Mouse (Mus musculus): ENCODE results near the gene Nat8f2. TPM values are rescaled to one million over a fixed set of nuclear protein-coding genes. Genes with fewer than 3 reads are reported as not detected.

Nat8f2 gene
- total and polyA plus RNA-seq, 2 experiments from 2014 or later: 0.06 TPM; not detected in 1

GRCm38 (mm10) chr6:85863840-85864239, 5.1 kb downstream of the Nat8f2 start:
- no peak overlapping the region for H3K27ac ChIP-seq (ENCODE audit: low read depth, low read length)
- H3K4me1 ChIP-seq (ENCODE audit: insufficient read depth, low read length): no peaks in the 10 kb centered on the region
- no peak overlapping the region for H3K4me3 ChIP-seq (ENCODE audit: low read depth, low read length)
- no peak for TF ChIP-seq CTCF (IDR thresholded peaks at IDR 0.05)
- no peak for DNase-seq (ENCODE audit: low spot score)
- no peak overlapping the region for H3K4me2 ChIP-seq (ENCODE audit: low read depth, low read length, poor library complexity, severe bottlenecking)
- 90% methylated on average over 2 of the region's 2 CpGs for WGBS
- ATAC-seq (ENCODE audit: low FRiP score): no peak
- H3K36me3 ChIP-seq (ENCODE audit: insufficient read depth, low read length): no peaks in the 10 kb centered on the region
- no peak overlapping the region for H3K9ac ChIP-seq (replicated peaks; ENCODE audit: low read length, poor library complexity, severe bottlenecking)
- no peaks in the 10 kb centered on the region for H3K27me3 ChIP-seq (ENCODE audit: insufficient read depth, low read length)
- H3K9me3 ChIP-seq (ENCODE audit: low read length): no peaks in the 10 kb centered on the region

- no peaks in the 10 kb centered on the region for H3K27me3 ChIP-seq (ENCODE audit: insufficient read depth, low read length)
- H3K9ac ChIP-seq (replicated peaks; ENCODE audit: low read length, poor library complexity, severe bottlenecking): no peak overlapping the region
- no peaks in the 10 kb centered on the region for H3K4me1 ChIP-seq (ENCODE audit: insufficient read depth, low read length)
- DNase-seq (ENCODE audit: low spot score): no peak
- H3K36me3 ChIP-seq (ENCODE audit: insufficient read depth, low read length): no peaks in the 10 kb centered on the region
- no peak overlapping the region for H3K27ac ChIP-seq (ENCODE audit: low read depth, low read length)
- H3K4me3 ChIP-seq (ENCODE audit: low read depth, low read length): no peak overlapping the region
- ATAC-seq (ENCODE audit: low FRiP score): no peak
- H3K4me2 ChIP-seq (ENCODE audit: low read depth, low read length, poor library complexity, severe bottlenecking): no peak overlapping the region
- no peaks in the 10 kb centered on the region for H3K9me3 ChIP-seq (ENCODE audit: low read length)
- no peak for TF ChIP-seq CTCF (IDR thresholded peaks at IDR 0.05)
- 93% methylated on average over 2 of the region's 2 CpGs for WGBS
Observed at GRCm38 (mm10) chr6:85863136-85863535, 5.8 kb downstream of the Nat8f2 start.

GRCm38 (mm10) chr6:85862565-85862964, 6.4 kb downstream of the Nat8f2 start:
- Histone ChIP-seq H3K4me2 (ENCODE audit: low read depth, low read length, poor library complexity, severe bottlenecking) (no peak overlapping the region), H3K4me3 (ENCODE audit: low read depth, low read length) (no peak overlapping the region), H3K27ac (ENCODE audit: low read depth, low read length) (no peak overlapping the region), H3K4me1 (ENCODE audit: insufficient read depth, low read length) (no peaks in the 10 kb centered on the region), H3K9ac (replicated peaks; ENCODE audit: low read length, poor library complexity, severe bottlenecking) (no peak overlapping the region), H3K9me3 (ENCODE audit: low read length) (no peaks in the 10 kb centered on the region), H3K27me3 (ENCODE audit: insufficient read depth, low read length) (no peaks in the 10 kb centered on the region), H3K36me3 (ENCODE audit: insufficient read depth, low read length) (no peaks in the 10 kb centered on the region)
- WGBS: 79% methylated on average over 3 of the region's 3 CpGs
- ATAC-seq (ENCODE audit: low FRiP score) (no peak), DNase-seq (ENCODE audit: low spot score) (no peak)
- no peak for TF ChIP-seq CTCF (IDR thresholded peaks at IDR 0.05)

- Histone ChIP-seq H3K27me3 (ENCODE audit: insufficient read depth, low read length) (no peaks in the 10 kb centered on the region), H3K4me1 (ENCODE audit: insufficient read depth, low read length) (no peaks in the 10 kb centered on the region), H3K9ac (replicated peaks; ENCODE audit: low read length, poor library complexity, severe bottlenecking) (no peak overlapping the region), H3K36me3 (ENCODE audit: insufficient read depth, low read length) (no peaks in the 10 kb centered on the region), H3K4me3 (ENCODE audit: low read depth, low read length) (no peak overlapping the region), H3K4me2 (ENCODE audit: low read depth, low read length, poor library complexity, severe bottlenecking) (no peak overlapping the region), H3K9me3 (ENCODE audit: low read length) (no peaks in the 10 kb centered on the region), H3K27ac (ENCODE audit: low read depth, low read length) (no peak overlapping the region)
- TF ChIP-seq CTCF (IDR thresholded peaks at IDR 0.05): no peak
- 93% methylated on average over 3 of the region's 3 CpGs for WGBS
- ATAC-seq (ENCODE audit: low FRiP score) (no peak), DNase-seq (ENCODE audit: low spot score) (no peak)
Observed at GRCm38 (mm10) chr6:85861247-85861646, 7.7 kb downstream of the Nat8f2 start.

- H3K4me2 ChIP-seq (ENCODE audit: low read depth, low read length, poor library complexity, severe bottlenecking): no peak overlapping the region
- no peaks in the 10 kb centered on the region for H3K27me3 ChIP-seq (ENCODE audit: insufficient read depth, low read length)
- H3K9ac ChIP-seq (replicated peaks; ENCODE audit: low read length, poor library complexity, severe bottlenecking): no peak overlapping the region
- H3K4me3 ChIP-seq (ENCODE audit: low read depth, low read length): no peak overlapping the region
- no peaks in the 10 kb centered on the region for H3K4me1 ChIP-seq (ENCODE audit: insufficient read depth, low read length)
- ATAC-seq (ENCODE audit: low FRiP score) (peak; percentile 89), DNase-seq (ENCODE audit: low spot score) (peak; percentile 79)
- H3K36me3 ChIP-seq (ENCODE audit: insufficient read depth, low read length): no peaks in the 10 kb centered on the region
- 69% methylated on average over 1 of the region's 1 CpGs for WGBS
- H3K9me3 ChIP-seq (ENCODE audit: low read length): no peaks in the 10 kb centered on the region
- no peak for TF ChIP-seq CTCF (IDR thresholded peaks at IDR 0.05)
- H3K27ac ChIP-seq (ENCODE audit: low read depth, low read length): no peak overlapping the region
Observed at GRCm38 (mm10) chr6:85856194-85856678, 12.7 kb downstream of the Nat8f2 start.

GRCm38 (mm10) chr6:85853481-85853880, 15.5 kb downstream of the Nat8f2 start:
- Histone ChIP-seq H3K4me1 (ENCODE audit: insufficient read depth, low read length) (no peaks in the 10 kb centered on the region), H3K36me3 (ENCODE audit: insufficient read depth, low read length) (no peaks in the 10 kb centered on the region), H3K9ac (replicated peaks; ENCODE audit: low read length, poor library complexity, severe bottlenecking) (no peak overlapping the region), H3K4me3 (ENCODE audit: low read depth, low read length) (no peak overlapping the region), H3K27me3 (ENCODE audit: insufficient read depth, low read length) (no peaks in the 10 kb centered on the region), H3K4me2 (ENCODE audit: low read depth, low read length, poor library complexity, severe bottlenecking) (no peak overlapping the region), H3K27ac (ENCODE audit: low read depth, low read length) (no peak overlapping the region), H3K9me3 (ENCODE audit: low read length) (no peaks in the 10 kb centered on the region)
- ATAC-seq (ENCODE audit: low FRiP score) (no peak), DNase-seq (ENCODE audit: low spot score) (no peak)
- WGBS: 73% methylated on average over 3 of the region's 3 CpGs
- no peak for TF ChIP-seq CTCF (IDR thresholded peaks at IDR 0.05)

Measured in midbrain, postnatal 0 days (tissue).